Mouse (Mus musculus) liver, postnatal 0 days (tissue): ENCODE measurements around the gene Parp9. TPM values are rescaled to one million over a fixed set of nuclear protein-coding genes. Genes with fewer than 3 reads are reported as not detected.
"Not testable (repeated sequence)": the region's sequence is repeated elsewhere in the genome, so short reads cannot be mapped to it uniquely, and the experiment has no call there.

ENCODE experiments used
- ATAC-seq: fragments of 200-750 bp; cut with Nextera tagmentation; 2 replicates; pipeline ENCODE4 v1.8.0; 2017; ENCODE audit warnings: mild to moderate bottlenecking, moderate library complexity
- DNase-seq: peaks from one replicate; pipeline ENCODE4 v3.0.0-alpha.2; 2016
- H3K27ac ChIP-seq: fragments of 300-500 bp; sonication (generic); 2 replicates; pipeline ENCODE4 v1.5.1; 2014; ENCODE audit warnings: antibody characterized with exemption, moderate library complexity, mild to moderate bottlenecking, low read depth
- H3K27me3 ChIP-seq: fragments of 300-500 bp; sonication (generic); 2 replicates; pipeline ENCODE4 v1.6.1; 2014; ENCODE audit warnings: low read length, control low read depth, mixed read lengths; ENCODE audit not compliant: insufficient read depth
- H3K36me3 ChIP-seq: fragments of 300-500 bp; sonication (generic); replicated peaks from 2 replicates; pipeline ENCODE4 v1.6.1; 2014; ENCODE audit warnings: mild to moderate bottlenecking, control low read depth, low read length, moderate library complexity, mixed read lengths; ENCODE audit not compliant: insufficient read depth
- H3K4me1 ChIP-seq: fragments of 300-500 bp; sonication (generic); 2 replicates; pipeline ENCODE4 v1.6.1; 2014; ENCODE audit warnings: antibody characterized with exemption, mild to moderate bottlenecking, control low read depth; ENCODE audit not compliant: insufficient read depth
- H3K4me2 ChIP-seq: fragments of 300-500 bp; sonication (generic); 2 replicates; pipeline ENCODE4 v1.6.1; 2014; ENCODE audit warnings: low read depth, mild to moderate bottlenecking, low read length, moderate library complexity, mixed read lengths
- H3K4me3 ChIP-seq: fragments of 300-500 bp; sonication (generic); 2 replicates; pipeline ENCODE4 v1.5.1; 2014; ENCODE audit warnings: low read depth, low read length
- H3K9ac ChIP-seq: fragments of 300-500 bp; sonication (generic); replicated peaks from 2 replicates; pipeline ENCODE4 v1.6.1; 2014; ENCODE audit warnings: mild to moderate bottlenecking, moderate library complexity
- H3K9me3 ChIP-seq: fragments of 300-500 bp; sonication (generic); 2 replicates; pipeline ENCODE4 v1.6.1; 2016; ENCODE audit warnings: mild to moderate bottlenecking, control low read depth, low read length, mixed read lengths
- CTCF ChIP-seq: sonication (generic); IDR thresholded peaks from 2 replicates; pipeline ENCODE4 v1.5.1; 2016; ENCODE audit warnings: antibody characterized with exemption, low read depth
- EP300 ChIP-seq: IDR thresholded peaks from 2 replicates; pipeline ENCODE4 v1.6.1; 2016; ENCODE audit warnings: antibody characterized with exemption, low read depth, mild to moderate bottlenecking
- WGBS: fragments of 180-500 bp; shearing (Covaris S2); extraction: QIAGEN DNeasy Blood & Tissue Kit; methylation state at CpG from one replicate; pipeline ENCODE4 v1.1.7; 2014; ENCODE audit not compliant: insufficient replicate concordance; 5-methylcytosine and 5-hydroxymethylcytosine counted together
- polyA plus RNA-seq: library from polyadenylated mRNA; unstranded; fragments of >200 nt; fragmentation: Nextera tagmentation; extraction: Ambion mirVana; gene quantifications from 2 replicates; pipeline ENCODE4 v1.2.1, GENCODE M21; 2015

Parp9 gene
- polyA plus RNA-seq, 1 experiment from 2014 or later: 21.8 TPM

DNA sequence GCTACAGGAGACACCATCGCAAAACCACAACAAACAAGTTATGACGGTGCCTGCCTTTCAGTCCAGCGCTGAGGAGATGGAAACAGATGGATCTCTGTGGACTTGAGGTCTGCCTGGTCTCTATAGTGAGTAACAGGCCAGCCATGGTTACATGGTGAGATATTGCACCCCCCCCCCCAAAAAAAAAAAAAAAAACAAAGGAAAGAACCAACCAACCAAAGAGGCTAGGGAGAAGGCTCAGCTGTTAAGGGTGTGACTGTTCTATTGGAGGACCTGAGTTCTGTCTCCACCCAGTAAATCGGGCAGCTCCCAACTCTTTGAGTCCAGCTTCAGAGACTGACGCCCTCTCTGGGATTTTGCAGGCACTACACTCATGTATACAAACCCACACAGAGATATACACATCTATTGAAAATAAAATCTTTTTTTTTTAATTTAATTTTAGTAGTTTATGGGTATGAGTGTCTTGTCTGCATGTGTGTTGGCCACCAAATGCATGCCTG, 14.4 kb downstream of the Parp9 start:
- Histone ChIP-seq H3K36me3 (peaks cover 77% of the 10 kb centered on the region), H3K4me2 (no peak overlapping the region), H3K9ac (no peak overlapping the region), H3K4me3 (no peak overlapping the region), H3K27me3 (no peaks in the 10 kb centered on the region), H3K9me3 (no peaks in the 10 kb centered on the region), H3K4me1 (peaks cover 4% of the 10 kb centered on the region), H3K27ac (no peak overlapping the region)
- WGBS: 80% methylated on average over 5 of the region's 5 CpGs
- ATAC-seq (no peak), DNase-seq (no peak)
- TF ChIP-seq EP300 (no peak), CTCF (no peak)

DNA sequence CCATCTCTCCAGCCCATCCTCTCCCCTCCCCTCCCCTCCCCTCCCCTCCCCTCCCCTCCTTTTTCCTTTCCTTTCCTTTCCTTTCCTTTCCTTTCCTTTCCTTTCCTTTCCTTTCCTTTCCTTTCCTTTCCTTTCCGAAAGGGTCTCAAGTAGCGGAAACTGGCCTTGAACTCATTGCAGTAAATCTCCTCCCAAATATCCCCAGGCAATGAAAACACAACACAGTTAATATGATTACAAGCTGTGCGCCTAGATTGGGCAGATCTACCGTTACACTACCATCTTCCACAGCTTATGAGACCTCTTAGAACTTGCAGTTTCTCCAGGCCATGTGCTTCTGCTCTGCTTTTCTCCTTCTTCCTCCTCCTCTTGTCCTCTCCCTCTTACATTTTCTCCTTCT, 27.7 kb downstream of the Parp9 start:
- H3K4me1 ChIP-seq, H3K27ac ChIP-seq, H3K4me2 ChIP-seq, ATAC-seq, H3K9ac ChIP-seq, H3K27me3 ChIP-seq, H3K4me3 ChIP-seq, H3K9me3 ChIP-seq, DNase-seq: not testable (repeated sequence)
- 88% methylated on average over 3 of the region's 4 CpGs for WGBS
- H3K36me3 ChIP-seq: peaks cover 61% of the 10 kb centered on the region

- no peak for DNase-seq
- H3K9me3 ChIP-seq: no peaks in the 10 kb centered on the region
- H3K4me1 ChIP-seq: no peaks in the 10 kb centered on the region
- H3K4me3 ChIP-seq: no peak overlapping the region
- peaks cover 64% of the 10 kb centered on the region for H3K36me3 ChIP-seq
- no peaks in the 10 kb centered on the region for H3K27me3 ChIP-seq
- 74% methylated on average over 5 of the region's 5 CpGs for WGBS
- ATAC-seq: no peak
- H3K27ac ChIP-seq: no peak overlapping the region
- H3K4me2 ChIP-seq: no peak overlapping the region
- no peak for TF ChIP-seq EP300
- TF ChIP-seq CTCF: no peak
- H3K9ac ChIP-seq: no peak overlapping the region
Measured at GRCm38 (mm10) chr16:35966411-35967115, 28.3 kb downstream of the Parp9 start.

- Histone ChIP-seq H3K4me3 (no peak overlapping the region), H3K27ac (no peak overlapping the region), H3K27me3 (no peaks in the 10 kb centered on the region), H3K36me3 (peaks cover 68% of the 10 kb centered on the region), H3K4me2 (no peak overlapping the region), H3K4me1 (no peaks in the 10 kb centered on the region), H3K9me3 (no peaks in the 10 kb centered on the region), H3K9ac (no peak overlapping the region)
- TF ChIP-seq CTCF (peak; percentile 33), EP300 (no peak)
- WGBS: 80% methylated on average over 4 of the region's 4 CpGs
- no peak for DNase-seq
- no peak for ATAC-seq
Measured at GRCm38 (mm10) chr16:35967319-35967718, 29.0 kb downstream of the Parp9 start.

- 69% methylated on average over 2 of the region's 2 CpGs for WGBS
- peaks cover 73% of the 10 kb centered on the region for H3K36me3 ChIP-seq
- DNase-seq: no peak
Measured at GRCm38 (mm10) chr16:35968149-35968548, 29.9 kb downstream of the Parp9 start.

DNA sequence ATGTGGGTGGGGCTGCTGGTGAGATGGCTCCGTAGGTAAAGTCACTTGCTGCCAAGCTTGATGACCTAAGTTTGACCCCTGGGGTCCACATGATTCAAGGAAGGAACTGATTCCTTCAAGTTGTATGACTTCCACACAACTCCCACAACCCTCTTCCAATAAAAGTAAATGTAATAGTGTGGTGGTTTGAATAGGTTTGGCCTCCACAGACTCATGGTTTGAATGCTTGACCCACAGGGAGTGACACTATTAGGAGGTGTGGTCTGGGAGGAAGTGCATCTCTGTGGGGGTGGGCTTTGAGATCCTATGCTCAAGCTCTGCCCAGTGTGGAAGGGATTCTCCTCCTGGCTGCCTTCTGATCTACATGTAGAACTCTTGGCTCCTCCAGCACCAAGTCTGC, 35.8 kb downstream of the Parp9 start:
- ATAC-seq: no peak
- H3K36me3 ChIP-seq: peaks cover 36% of the 10 kb centered on the region
- WGBS: 45% methylated on average over 1 of the region's 1 CpGs
- TF ChIP-seq EP300 (no peak), CTCF (no peak)
- no peak overlapping the region for H3K4me3 ChIP-seq
- H3K9ac ChIP-seq: no peak overlapping the region
- no peak overlapping the region for H3K4me2 ChIP-seq
- H3K27me3 ChIP-seq: no peaks in the 10 kb centered on the region
- H3K4me1 ChIP-seq: no peaks in the 10 kb centered on the region
- H3K9me3 ChIP-seq: no peaks in the 10 kb centered on the region
- H3K27ac ChIP-seq: no peak overlapping the region
- no peak for DNase-seq

More at GRCm38 (mm10) chr16:35968149-35968548, 29.9 kb downstream of the Parp9 start:
- TF ChIP-seq EP300 (no peak), CTCF (no peak)
- no peak for ATAC-seq
- H3K27ac ChIP-seq: no peak overlapping the region
- no peaks in the 10 kb centered on the region for H3K27me3 ChIP-seq
- no peak overlapping the region for H3K4me3 ChIP-seq
- no peaks in the 10 kb centered on the region for H3K4me1 ChIP-seq
- H3K9ac ChIP-seq: no peak overlapping the region
- no peaks in the 10 kb centered on the region for H3K9me3 ChIP-seq
- H3K4me2 ChIP-seq: no peak overlapping the region

- not testable (repeated sequence) for DNase-seq, H3K9ac ChIP-seq, H3K27ac ChIP-seq, ATAC-seq, H3K4me1 ChIP-seq, H3K4me2 ChIP-seq, H3K27me3 ChIP-seq, H3K9me3 ChIP-seq, H3K4me3 ChIP-seq, H3K36me3 ChIP-seq
- WGBS: 67% methylated on average over 1 of the region's 1 CpGs
Measured at GRCm38 (mm10) chr16:35978450-35978849, 40.2 kb downstream of the Parp9 start, which contains the start of gene Kpna1. TSS of gene Kpna1 (plus strand) at chr16:35978750.
